Mouse (Mus musculus): Measurements from ENCODE around the gene Arhgap31.
A peak's percentile ranks its signal among the peaks of the same experiment; 100 is the strongest.

Arhgap31 gene

GRCm38 (mm10) chr16:38652653-38653052 lies 60.4 kb downstream of the Arhgap31 start:
- DNase-seq (ENCODE audit: low spot score in 2 of 2) = no peak

GRCm38 (mm10) chr16:38651721-38652231 lies 61.3 kb downstream of the Arhgap31 start:
- DNase-seq (ENCODE audit: low spot score in 2 of 2) = no peak

- no peak for DNase-seq (ENCODE audit: low spot score in 2 of 2)
Observed at GRCm38 (mm10) chr16:38651306-38651705, 61.8 kb downstream of the Arhgap31 start.

- no peak for DNase-seq (ENCODE audit: low spot score in 2 of 2)
Observed at GRCm38 (mm10) chr16:38649431-38649827, 63.6 kb downstream of the Arhgap31 start.

GRCm38 (mm10) chr16:38648783-38649430 lies 64.2 kb downstream of the Arhgap31 start:
- DNase-seq (ENCODE audit: low spot score in 2 of 2) = no peak

- no peak for DNase-seq (ENCODE audit: low spot score in 2 of 2)
Observed at GRCm38 (mm10) chr16:38648155-38648554, 64.9 kb downstream of the Arhgap31 start.

- DNase-seq (ENCODE audit: low spot score in 2 of 2) = no peak
Observed at GRCm38 (mm10) chr16:38644455-38644854, 68.6 kb downstream of the Arhgap31 start.

- no peak for DNase-seq (ENCODE audit: low spot score in 2 of 2)
Observed at GRCm38 (mm10) chr16:38637085-38637484, 76.0 kb downstream of the Arhgap31 start.

GRCm38 (mm10) chr16:38636682-38637081 lies 76.4 kb downstream of the Arhgap31 start:
- no peak for DNase-seq (ENCODE audit: low spot score in 2 of 2)

- DNase-seq (ENCODE audit: low spot score in 2 of 2) = no peak
Observed at GRCm38 (mm10) chr16:38635833-38636390, 77.2 kb downstream of the Arhgap31 start.

GRCm38 (mm10) chr16:38632147-38632546 lies 80.9 kb downstream of the Arhgap31 start:
- peak; percentile 24 to 45 for DNase-seq (ENCODE audit: low spot score in 2 of 2)

- no peak for DNase-seq (ENCODE audit: low spot score in 2 of 2)
Observed at GRCm38 (mm10) chr16:38625811-38626369, 87.2 kb downstream of the Arhgap31 start.

- no peak for DNase-seq (ENCODE audit: low spot score in 2 of 2)
Observed at GRCm38 (mm10) chr16:38625411-38625810, 87.7 kb downstream of the Arhgap31 start.

GRCm38 (mm10) chr16:38624303-38624702 lies 88.8 kb downstream of the Arhgap31 start:
- DNase-seq (ENCODE audit: low spot score in 2 of 2) = no peak

GRCm38 (mm10) chr16:38622283-38622682 lies 90.8 kb downstream of the Arhgap31 start:
- no peak for DNase-seq (ENCODE audit: low spot score in 2 of 2)

- no peak for DNase-seq (ENCODE audit: low spot score in 2 of 2)
Observed at GRCm38 (mm10) chr16:38620696-38621450, 92.2 kb downstream of the Arhgap31 start.

GRCm38 (mm10) chr16:38619054-38619453 lies 94.0 kb downstream of the Arhgap31 start:
- peak; percentile 61 to 79 for DNase-seq (ENCODE audit: low spot score in 2 of 2)

GRCm38 (mm10) chr16:38617977-38618376 lies 95.1 kb downstream of the Arhgap31 start:
- no peak for DNase-seq (ENCODE audit: low spot score in 2 of 2)

- no peak for DNase-seq (ENCODE audit: low spot score in 2 of 2)
Observed at GRCm38 (mm10) chr16:38613646-38614045, 99.4 kb downstream of the Arhgap31 start.

- no peak for DNase-seq (ENCODE audit: low spot score in 2 of 2)
Observed at GRCm38 (mm10) chr16:38612646-38613045, 100.4 kb downstream of the Arhgap31 start.

- no peak for DNase-seq (ENCODE audit: low spot score in 2 of 2)
Observed at GRCm38 (mm10) chr16:38609092-38609491, 104.0 kb downstream of the Arhgap31 start.

- DNase-seq (ENCODE audit: low spot score in 2 of 2) = no peak
Observed at GRCm38 (mm10) chr16:38608687-38609086, 104.4 kb downstream of the Arhgap31 start.

All from frontal cortex, postnatal 25 days (tissue).